Mouse (Mus musculus): Measurements from ENCODE around the gene Fgf8.

GRCm38 (mm10) chr19:45789365-45789764 lies 46.6 kb upstream of the Fgf8 start:
- TF ChIP-seq POLR2A (IDR thresholded peaks at IDR 0.05; ENCODE audit: extremely low read depth, insufficient read depth, low read length) (no peak), CTCF (IDR thresholded peaks at IDR 0.05; ENCODE audit: low read depth, low read length) (no peak)

All from liver, adult 2 months (tissue).